Mouse (Mus musculus): Measurements from ENCODE around the gene Gm17027. TPM values are rescaled to one million over a fixed set of nuclear protein-coding genes. Genes with fewer than 3 reads are reported as not detected.
"Not testable (repeated sequence)": the region's sequence is repeated elsewhere in the genome, so short reads cannot be mapped to it uniquely, and the experiment has no call there.

Gene Gm17027
- polyA plus RNA-seq (2015; fragmentation: Nextera tagmentation; extraction: Ambion mirVana), result not detected in 2 replicates

DNA sequence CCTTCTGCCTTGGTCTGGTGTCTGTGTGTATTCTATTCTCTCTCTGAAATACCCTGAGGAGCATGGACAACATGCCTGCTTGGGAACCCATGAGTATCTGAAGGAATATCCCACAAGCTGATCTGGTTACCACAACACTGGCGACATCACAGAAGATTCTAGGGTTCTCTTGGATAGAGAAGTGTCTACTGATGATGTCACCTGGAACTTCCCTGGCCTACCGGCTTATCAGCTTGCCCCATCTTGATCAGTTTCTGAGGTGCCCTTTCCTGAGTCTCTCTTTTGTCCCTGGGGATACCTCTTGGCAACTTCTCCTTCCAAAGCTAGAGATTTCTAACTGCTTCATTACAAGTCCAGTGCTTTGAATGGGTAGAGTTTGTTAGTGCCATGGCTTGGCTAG, at the start of gene Gm17027:
Gene Gm17027 (minus strand): TSS at position 101 of the 400 bp plus-strand sequence.
- ATAC-seq (ENCODE audit: borderline replicate concordance, extremely low read depth, low FRiP score, low TSS enrichment); H3K27ac ChIP-seq; H3K9ac ChIP-seq; H3K4me1 ChIP-seq; H3K4me2 ChIP-seq; H3K9me3 ChIP-seq; H3K4me3 ChIP-seq; H3K27me3 ChIP-seq; H3K36me3 ChIP-seq: not testable (repeated sequence)
- 84% methylated on average over 2 of the region's 2 CpGs for WGBS

DNA sequence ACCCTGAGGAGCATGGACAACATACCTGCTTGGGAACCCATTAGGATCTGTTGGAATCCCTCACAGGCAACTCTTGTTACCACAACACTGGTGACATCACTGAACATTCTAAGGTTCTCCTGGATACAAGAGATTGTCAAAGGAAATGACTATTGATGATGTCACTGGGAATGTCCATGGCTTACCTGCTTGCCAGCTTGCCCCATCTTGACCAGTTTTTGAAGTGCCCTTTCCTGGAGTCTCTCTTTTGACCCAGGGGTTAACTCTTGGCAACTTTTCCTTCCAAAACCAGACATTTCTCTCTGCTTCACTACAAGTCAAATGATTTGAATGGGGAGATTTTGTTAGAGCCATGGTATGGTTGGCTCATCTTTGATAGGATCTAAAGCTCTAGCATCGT, 28.3 kb upstream of the Gm17027 start, which contains the start of gene Gm3573:
Gene Gm3573 (minus strand): TSS at position 101 of the 400 bp plus-strand sequence.
- not testable (repeated sequence) for H3K9me3 ChIP-seq; H3K9ac ChIP-seq; ATAC-seq (ENCODE audit: borderline replicate concordance, extremely low read depth, low FRiP score, low TSS enrichment); H3K4me1 ChIP-seq; H3K4me2 ChIP-seq; H3K4me3 ChIP-seq; H3K27me3 ChIP-seq; H3K36me3 ChIP-seq; H3K27ac ChIP-seq
- no CpG with 5 or more reads among the region's 1 CpGs for WGBS

DNA sequence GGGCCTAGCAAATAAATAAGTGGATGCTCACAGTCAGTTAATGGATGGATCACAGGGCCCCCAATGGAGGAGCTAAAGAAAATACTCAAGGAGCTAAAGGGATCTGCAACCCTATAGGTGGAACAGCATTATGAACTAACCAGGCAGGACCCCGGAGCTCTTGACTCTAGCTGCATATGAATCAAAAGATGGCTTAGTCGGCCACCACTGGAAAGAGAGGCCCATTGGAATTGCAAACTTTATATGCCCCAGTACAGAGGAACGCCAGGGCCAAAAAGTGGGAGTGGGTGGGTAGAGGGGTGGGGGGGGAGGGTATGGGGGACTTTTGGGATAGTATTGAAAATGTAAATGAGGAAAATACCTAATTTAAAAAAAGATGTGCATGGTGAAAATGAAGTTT, 21.5 kb upstream of the Gm17027 start:
- H3K36me3 ChIP-seq; H3K27ac ChIP-seq; H3K27me3 ChIP-seq; H3K9ac ChIP-seq; H3K4me2 ChIP-seq; H3K9me3 ChIP-seq; H3K4me1 ChIP-seq; ATAC-seq (ENCODE audit: borderline replicate concordance, extremely low read depth, low FRiP score, low TSS enrichment); H3K4me3 ChIP-seq: not testable (repeated sequence)
- WGBS, result 84% methylated on average over 3 of the region's 3 CpGs

DNA sequence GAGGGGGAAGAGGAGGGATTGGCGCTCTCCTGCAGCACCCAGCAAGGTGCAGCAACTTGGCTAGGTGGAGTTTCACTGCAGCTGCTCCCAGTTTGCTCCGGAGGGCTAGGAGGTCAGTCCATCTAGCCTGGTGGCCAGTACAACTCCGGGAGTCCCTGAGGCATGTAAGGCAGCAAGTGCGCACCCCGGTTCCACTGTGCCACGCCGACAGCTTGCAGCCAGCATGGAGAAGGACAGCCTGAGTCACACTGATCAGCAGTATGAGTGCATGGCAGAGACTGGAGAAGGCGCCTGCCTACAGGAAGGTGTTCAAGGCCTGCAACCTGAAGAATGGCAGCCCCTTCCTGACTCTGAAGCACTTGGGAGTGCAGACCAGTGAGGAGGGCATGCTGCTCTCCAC, 27.9 kb downstream of the Gm17027 start:
- not testable (repeated sequence) for H3K9me3 ChIP-seq; H3K9ac ChIP-seq; H3K4me3 ChIP-seq; ATAC-seq (ENCODE audit: borderline replicate concordance, extremely low read depth, low FRiP score, low TSS enrichment); H3K27me3 ChIP-seq; H3K36me3 ChIP-seq; H3K4me1 ChIP-seq; H3K27ac ChIP-seq; H3K4me2 ChIP-seq
- WGBS, result 74% methylated on average over 7 of the region's 8 CpGs

DNA sequence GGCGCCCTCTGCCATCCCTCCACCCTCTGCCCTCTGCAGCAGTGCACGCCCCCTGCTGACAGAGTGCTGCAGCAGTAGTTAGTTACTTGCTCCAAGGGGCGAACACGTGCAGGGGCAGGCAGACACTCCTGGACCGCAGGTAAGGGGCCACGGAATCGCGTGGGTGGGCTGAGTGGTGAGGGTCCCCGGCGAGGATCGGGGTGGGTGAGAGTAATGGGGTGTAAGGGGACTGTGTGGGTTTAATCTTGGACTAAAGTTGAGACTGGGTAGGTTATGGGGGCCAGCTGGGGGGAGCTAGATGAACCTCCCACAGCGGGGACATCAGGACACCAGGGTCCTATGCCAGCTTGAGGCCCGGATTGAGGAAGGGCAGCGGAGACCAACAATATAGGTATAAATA, 28.6 kb downstream of the Gm17027 start:
- H3K9ac ChIP-seq; H3K27ac ChIP-seq; H3K4me2 ChIP-seq; H3K9me3 ChIP-seq; H3K4me3 ChIP-seq; ATAC-seq (ENCODE audit: borderline replicate concordance, extremely low read depth, low FRiP score, low TSS enrichment); H3K4me1 ChIP-seq; H3K36me3 ChIP-seq; H3K27me3 ChIP-seq: not testable (repeated sequence)
- 56% methylated on average over 10 of the region's 14 CpGs for WGBS

DNA sequence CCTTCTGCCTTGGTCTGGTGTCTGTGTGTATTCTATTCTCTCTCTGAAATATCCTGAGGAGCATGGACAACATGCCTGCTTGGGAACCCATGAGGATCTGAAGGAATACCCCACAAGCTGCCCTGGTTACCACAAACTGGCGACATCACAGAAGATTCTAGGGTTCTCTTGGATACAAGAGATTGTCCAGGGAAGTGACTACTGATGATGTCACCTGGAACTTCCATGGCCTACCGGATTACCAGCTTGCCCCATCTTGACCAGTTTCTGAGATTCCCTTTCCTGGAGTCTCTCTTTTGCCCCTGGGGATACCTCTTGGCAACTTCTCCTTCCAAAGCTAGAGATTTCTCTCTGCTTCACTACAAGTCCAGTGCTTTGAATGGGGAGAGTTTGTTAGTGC, 45.2 kb downstream of the Gm17027 start, which contains the start of gene Gm7951:
Gene Gm7951 (minus strand): TSS at position 101 of the 400 bp plus-strand sequence.
- WGBS, result 60% methylated on average over 1 of the region's 2 CpGs
- H3K36me3 ChIP-seq; ATAC-seq (ENCODE audit: borderline replicate concordance, extremely low read depth, low FRiP score, low TSS enrichment): not testable (repeated sequence)

More for the DNA sequence above, 45.2 kb downstream of the Gm17027 start, which contains the start of gene Gm7951:
- not testable (repeated sequence) for H3K27me3 ChIP-seq, H3K27ac ChIP-seq, H3K4me1 ChIP-seq, H3K4me2 ChIP-seq, H3K4me3 ChIP-seq, H3K9me3 ChIP-seq, H3K9ac ChIP-seq

Other genes with a start within 250 kb of the Gm17027 start
- not detected in 2 replicates for gene 1700049E17Rik1, start 237.7 kb downstream of the Gm17027 start, polyA plus RNA-seq (2015; fragmentation: Nextera tagmentation; extraction: Ambion mirVana)
- not detected in 2 replicates for gene 1700024B05Rik, start 218.6 kb downstream of the Gm17027 start, polyA plus RNA-seq (2015; fragmentation: Nextera tagmentation; extraction: Ambion mirVana)
- gene Gm6401, start 194.7 kb downstream of the Gm17027 start, polyA plus RNA-seq (2015; fragmentation: Nextera tagmentation; extraction: Ambion mirVana), result not detected in 2 replicates
- gene Gm3543, start 179.3 kb downstream of the Gm17027 start, polyA plus RNA-seq (2015; fragmentation: Nextera tagmentation; extraction: Ambion mirVana), result not detected in 2 replicates
- gene Gm7951, start 45.3 kb downstream of the Gm17027 start, polyA plus RNA-seq (2015; fragmentation: Nextera tagmentation; extraction: Ambion mirVana), result not detected in 2 replicates
- gene Gm3573, start 28.2 kb upstream of the Gm17027 start, polyA plus RNA-seq (2015; fragmentation: Nextera tagmentation; extraction: Ambion mirVana), result not detected in 2 replicates
- not detected in 2 replicates for gene Gm17026, start 97.4 kb upstream of the Gm17027 start, polyA plus RNA-seq (2015; fragmentation: Nextera tagmentation; extraction: Ambion mirVana)
- not detected in 2 replicates for gene Gm9611, start 134.7 kb upstream of the Gm17027 start, polyA plus RNA-seq (2015; fragmentation: Nextera tagmentation; extraction: Ambion mirVana)
- gene Gm7995, start 147.6 kb upstream of the Gm17027 start, polyA plus RNA-seq (2015; fragmentation: Nextera tagmentation; extraction: Ambion mirVana), result not detected in 2 replicates